Mouse (Mus musculus) forebrain, postnatal 0 days (tissue): ENCODE measurements at regions not wholly inside any gene's neighbourhood (a gene's known extent, or its start where the extent isn't known, plus 50 kb on each side); places are given as distances from the start of the nearest gene placed in this dataset.
A peak's percentile ranks its signal among the peaks of the same experiment; 100 is the strongest.

Source experiments
- ATAC-seq: fragments of 200-750 bp; cut with Nextera tagmentation; 2 replicates; pipeline ENCODE4 v1.8.0; 2017; ENCODE audit warnings: mild to moderate bottlenecking, moderate library complexity
- DNase-seq: peaks from one replicate; pipeline ENCODE4 v3.0.0-alpha.2; 2015
- H3K27ac ChIP-seq: fragments of 300-500 bp; sonication (generic); 2 replicates; pipeline ENCODE4 v1.5.1; 2014; ENCODE audit warnings: low read depth, mild to moderate bottlenecking, antibody characterized with exemption, low read length, moderate library complexity, mixed read lengths
- H3K27me3 ChIP-seq: fragments of 300-500 bp; sonication (generic); 2 replicates; pipeline ENCODE4 v1.6.1; 2014; ENCODE audit warnings: mild to moderate bottlenecking, low read length, mixed read lengths; ENCODE audit not compliant: insufficient read depth
- H3K36me3 ChIP-seq: fragments of 300-500 bp; sonication (generic); 2 replicates; pipeline ENCODE4 v1.6.1; 2014; ENCODE audit warnings: mild to moderate bottlenecking, moderate library complexity; ENCODE audit not compliant: insufficient read depth
- H3K4me1 ChIP-seq: fragments of 300-500 bp; sonication (generic); 2 replicates; pipeline ENCODE4 v1.6.1; 2014; ENCODE audit warnings: antibody characterized with exemption; ENCODE audit not compliant: insufficient read depth
- H3K4me2 ChIP-seq: fragments of 300-500 bp; sonication (generic); 2 replicates; pipeline ENCODE4 v1.6.1; 2014; ENCODE audit warnings: low read depth, mild to moderate bottlenecking, moderate library complexity
- H3K4me3 ChIP-seq: fragments of 300-500 bp; sonication (generic); 2 replicates; pipeline ENCODE4 v1.5.1; 2014; ENCODE audit warnings: low read depth, low read length, mixed read lengths
- H3K9ac ChIP-seq: fragments of 300-500 bp; sonication (generic); 2 replicates; pipeline ENCODE4 v1.6.1; 2014; ENCODE audit warnings: mild to moderate bottlenecking
- H3K9me3 ChIP-seq: fragments of 300-500 bp; sonication (generic); 2 replicates; pipeline ENCODE4 v1.6.1; 2016; ENCODE audit warnings: low read length
- CTCF ChIP-seq: sonication (generic); IDR thresholded peaks from 2 replicates; pipeline ENCODE4 v1.5.1; 2016; ENCODE audit warnings: antibody characterized with exemption, control low read depth, low read depth
- WGBS: fragments of 180-500 bp; shearing (Covaris S2); extraction: QIAGEN DNeasy Blood & Tissue Kit; methylation state at CpG from one replicate; pipeline ENCODE4 v1.1.7; 2014; 5-methylcytosine and 5-hydroxymethylcytosine counted together

GRCm38 (mm10) chr14:105644428-105644827, 252.2 kb downstream of the Spry2 start:
- 0 out of 2 replicates have a peak, but pooled peaks cover 7% of the 10 kb centered on the region for H3K4me1 ChIP-seq
- WGBS: 70% methylated on average over 2 of the region's 2 CpGs
- DNase-seq (no peak), ATAC-seq (no peak)
- no peaks in the 10 kb centered on the region for H3K36me3 ChIP-seq
- no peak overlapping the region; the same call in 1 of the 2 replicates for H3K27ac ChIP-seq
- no peaks in the 10 kb centered on the region for H3K9me3 ChIP-seq
- H3K27me3 ChIP-seq: no peaks in the 10 kb centered on the region
- no peak overlapping the region for H3K4me2 ChIP-seq
- H3K4me3 ChIP-seq: no peak overlapping the region
- no peak overlapping the region for H3K9ac ChIP-seq
- no peak for TF ChIP-seq CTCF

- TF ChIP-seq CTCF: no peak
- peak; percentile 79 for ATAC-seq
- Histone ChIP-seq H3K36me3 (no peaks in the 10 kb centered on the region), H3K4me3 (no peak overlapping the region), H3K4me1 (0 out of 2 replicates have a peak, but pooled peaks cover 7% of the 10 kb centered on the region), H3K27me3 (no peaks in the 10 kb centered on the region), H3K4me2 (no peak overlapping the region), H3K9me3 (no peaks in the 10 kb centered on the region), H3K9ac (no peak overlapping the region), H3K27ac (0 out of 2 replicates have a peak overlapping the region, but pooled peaks have one; percentile 21)
- peak; percentile 46 for DNase-seq
- 47% methylated on average over 7 of the region's 7 CpGs for WGBS
Observed at GRCm38 (mm10) chr14:105643285-105643957, 253.2 kb downstream of the Spry2 start.

- Histone ChIP-seq H3K36me3 (no peaks in the 10 kb centered on the region), H3K9ac (no peak overlapping the region), H3K9me3 (no peaks in the 10 kb centered on the region), H3K4me2 (no peak overlapping the region), H3K27ac (peak overlapping the region; percentile 92; the same call in 1 of the 2 replicates), H3K27me3 (no peaks in the 10 kb centered on the region), H3K4me1 (peaks cover 12% of the 10 kb centered on the region), H3K4me3 (no peak overlapping the region)
- DNase-seq: no peak
- WGBS: 93% methylated on average over 4 of the region's 4 CpGs
- TF ChIP-seq CTCF: no peak
- ATAC-seq: no peak
Observed at GRCm38 (mm10) chr14:105632335-105632734, 264.3 kb downstream of the Spry2 start.

GRCm38 (mm10) chr14:105631681-105632031, 265.0 kb downstream of the Spry2 start:
- ATAC-seq: peak; percentile 78
- peak; percentile 80 for DNase-seq
- 13% methylated on average over 5 of the region's 5 CpGs for WGBS
- Histone ChIP-seq H3K27ac (peak overlapping the region; percentile 92), H3K9ac (peak overlapping the region; percentile 35; the same call in 1 of the 2 replicates), H3K4me1 (peaks cover 12% of the 10 kb centered on the region), H3K4me3 (no peak overlapping the region), H3K4me2 (peak overlapping the region; percentile 40; the same call in 1 of the 2 replicates), H3K9me3 (no peaks in the 10 kb centered on the region), H3K27me3 (no peaks in the 10 kb centered on the region), H3K36me3 (no peaks in the 10 kb centered on the region)
- no peak for TF ChIP-seq CTCF

- ATAC-seq (peak; percentile 94), DNase-seq (peak; percentile 91)
- peak overlapping the region; percentile 6; the same call in 1 of the 2 replicates for H3K4me3 ChIP-seq
- peak overlapping the region; percentile 92 for H3K27ac ChIP-seq
- H3K27me3 ChIP-seq: no peaks in the 10 kb centered on the region
- H3K4me1 ChIP-seq: peaks cover 12% of the 10 kb centered on the region
- H3K36me3 ChIP-seq: no peaks in the 10 kb centered on the region
- no peaks in the 10 kb centered on the region for H3K9me3 ChIP-seq
- H3K9ac ChIP-seq: peak overlapping the region; percentile 35; the same call in 1 of the 2 replicates
- WGBS: 14% methylated on average over 9 of the region's 9 CpGs
- TF ChIP-seq CTCF: no peak
- peak overlapping the region; percentile 40 for H3K4me2 ChIP-seq
Observed at GRCm38 (mm10) chr14:105630867-105631680, 265.5 kb downstream of the Spry2 start.

GRCm38 (mm10) chr14:105630444-105630843, 266.2 kb downstream of the Spry2 start:
- no peak for ATAC-seq
- Histone ChIP-seq H3K27me3 (no peaks in the 10 kb centered on the region), H3K9ac (no peak overlapping the region), H3K4me2 (peak overlapping the region; percentile 8; the same call in 1 of the 2 replicates), H3K4me1 (peaks cover 12% of the 10 kb centered on the region), H3K4me3 (no peak overlapping the region), H3K27ac (peak overlapping the region; percentile 92), H3K36me3 (no peaks in the 10 kb centered on the region), H3K9me3 (no peaks in the 10 kb centered on the region)
- TF ChIP-seq CTCF: no peak
- WGBS: 36% methylated on average over 5 of the region's 5 CpGs
- DNase-seq: peak; percentile 44

- TF ChIP-seq CTCF: no peak
- no peaks in the 10 kb centered on the region for H3K27me3 ChIP-seq
- H3K4me2 ChIP-seq: no peak overlapping the region
- no peak overlapping the region for H3K9ac ChIP-seq
- H3K9me3 ChIP-seq: no peaks in the 10 kb centered on the region
- 42% methylated on average over 3 of the region's 3 CpGs for WGBS
- peaks cover 12% of the 10 kb centered on the region for H3K4me1 ChIP-seq
- H3K36me3 ChIP-seq: no peaks in the 10 kb centered on the region
- no peak overlapping the region for H3K4me3 ChIP-seq
- no peak for DNase-seq
- ATAC-seq: no peak
- H3K27ac ChIP-seq: no peak overlapping the region
Observed at GRCm38 (mm10) chr14:105628673-105629072, 267.9 kb downstream of the Spry2 start.
